Mouse (Mus musculus) heart, adult 2 months (tissue): ENCODE measurements at regions not wholly inside any gene's neighbourhood (a gene's known extent, or its start where the extent isn't known, plus 50 kb on each side); places are given as distances from the start of the nearest gene placed in this dataset.

ENCODE experiments used
- CTCF ChIP-seq: fragments of 200-600 bp; IDR thresholded peaks from 2 replicates; pipeline ENCODE4 v1.8.1; 2022; ENCODE audit warnings: antibody characterized with exemption, mild to moderate bottlenecking, moderate library complexity
- EP300 ChIP-seq: fragments of 200-500 bp; IDR thresholded peaks from 2 replicates; pipeline ENCODE4 v1.6.1; 2011; ENCODE audit warnings: low read depth, low read length, control low read depth; ENCODE audit not compliant: insufficient read depth
- POLR2A ChIP-seq: fragments of 200-500 bp; IDR thresholded peaks from 2 replicates; pipeline ENCODE4 v1.6.1; 2011; ENCODE audit warnings: mild to moderate bottlenecking, low read depth, low read length, control low read depth; ENCODE audit not compliant: insufficient read depth

- TF ChIP-seq POLR2A (no peak), CTCF (no peak), EP300 (no peak)
These were observed 129.3 kb upstream of the Parp11 start for GRCm38 (mm10) chr6:127317309-127317708.
